Mouse (Mus musculus) MN1 (cell line): ENCODE results near the gene Lrriq3.

Experiments used
- DNase-seq: peaks from one replicate; pipeline ENCODE4 v3.0.0-alpha.2; 2016; ENCODE audit warnings: low spot score

The Lrriq3 gene

DNA sequence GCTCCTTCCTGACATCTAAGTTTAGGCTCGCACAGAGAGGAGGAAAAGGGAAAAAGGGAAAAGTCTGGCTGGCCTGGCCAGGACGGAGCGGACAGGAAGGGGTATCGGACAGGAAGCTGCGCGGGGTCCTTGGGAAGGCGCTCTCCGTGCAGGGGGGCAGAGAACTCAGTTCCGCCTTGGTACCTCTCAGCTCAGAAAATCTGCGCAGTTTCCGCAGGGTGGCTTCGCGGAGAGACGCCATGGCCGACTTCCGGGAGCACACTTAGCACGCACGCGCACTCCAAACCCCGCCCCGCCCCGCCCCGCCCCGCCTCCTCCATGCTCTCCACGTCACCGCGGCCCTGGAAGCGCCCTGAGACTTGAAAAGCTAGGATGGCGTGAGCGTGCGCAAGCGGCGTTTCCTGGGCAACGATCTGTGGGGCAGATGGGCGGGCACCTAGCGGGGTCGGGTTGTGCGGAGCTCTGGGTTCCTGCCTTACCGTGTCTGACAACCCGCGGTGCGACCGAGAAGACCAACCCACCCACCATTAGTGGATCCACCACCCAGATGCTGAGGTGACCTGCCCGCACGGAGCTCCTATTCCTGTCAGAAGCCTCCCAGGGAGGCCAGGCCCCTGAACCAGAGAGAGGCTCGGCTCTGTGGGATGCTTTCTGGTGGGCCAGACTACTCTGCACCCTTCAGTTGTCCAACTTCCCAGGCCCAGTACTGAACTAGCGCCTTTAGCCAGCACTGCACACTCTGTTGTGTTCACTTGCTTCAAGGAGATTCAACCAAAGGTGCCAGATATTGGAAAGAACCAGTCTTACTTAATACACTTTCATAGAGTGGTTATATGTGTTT is at the start of gene Lrriq3, which contains the start of gene Fpgt:
Lrriq3 (plus strand) TSS at position 319 of the 841 bp plus-strand sequence.
Fpgt (minus strand) TSS at position 288 of the 841 bp plus-strand sequence.
- peak; percentile 94 for DNase-seq

GRCm38 (mm10) chr3:155052021-155052420 is 41.2 kb upstream of the Lrriq3 start:
- DNase-seq: no peak

DNA sequence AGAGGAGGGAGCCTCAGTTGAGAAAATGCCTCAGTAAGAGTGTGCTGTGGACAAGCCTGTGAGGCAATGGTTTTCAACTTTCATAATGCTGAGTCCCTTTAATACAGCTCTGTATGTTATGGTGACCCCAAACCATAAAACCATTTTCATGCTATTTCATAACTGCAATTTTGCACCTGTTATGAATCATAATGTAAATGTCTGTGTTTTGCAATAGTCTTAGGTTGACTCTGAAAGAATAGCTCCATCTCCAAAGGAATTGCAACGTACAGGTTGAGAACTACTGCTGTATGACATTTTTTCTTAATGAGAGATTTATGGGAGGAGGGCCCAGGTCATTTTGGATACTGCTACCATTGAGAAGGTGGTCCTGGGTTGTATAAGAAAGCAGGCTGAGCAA is 40.0 kb upstream of the Lrriq3 start:
- DNase-seq: no peak

DNA sequence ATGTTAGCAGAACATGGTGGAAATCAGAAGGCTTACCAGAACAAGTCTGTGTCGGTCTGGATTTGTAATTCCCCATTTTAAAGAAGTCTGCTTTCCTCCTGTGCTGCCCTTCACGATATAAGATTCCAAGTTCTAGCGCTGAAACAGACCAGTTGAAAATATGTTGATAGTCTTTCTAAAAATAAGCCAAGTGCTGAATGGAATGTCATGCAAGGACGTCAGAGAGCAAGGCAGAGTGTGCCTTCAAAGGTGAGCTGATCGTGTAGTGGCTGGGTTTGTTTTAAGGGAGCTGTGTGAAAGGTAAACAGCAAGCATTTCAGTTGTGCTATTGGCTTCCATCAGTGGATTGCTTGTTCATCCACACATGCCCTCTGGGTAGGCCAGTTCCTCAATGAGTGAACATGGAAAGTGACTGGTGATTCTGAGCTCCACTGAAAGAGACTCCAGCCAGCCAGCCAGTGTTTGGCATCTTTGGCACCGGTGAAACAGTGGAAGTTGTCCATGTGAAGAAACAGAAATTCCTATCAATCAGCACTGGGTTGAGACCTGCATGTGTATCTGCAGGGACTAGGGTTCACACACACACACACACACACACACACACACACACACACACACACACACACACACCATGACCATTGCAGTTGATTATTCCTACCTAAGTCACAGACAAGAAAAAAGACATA is 37.9 kb upstream of the Lrriq3 start, which contains the start of gene Tnni3k:
Tnni3k (minus strand) TSS at position 177 of the 686 bp plus-strand sequence.
- DNase-seq: no peak

DNA sequence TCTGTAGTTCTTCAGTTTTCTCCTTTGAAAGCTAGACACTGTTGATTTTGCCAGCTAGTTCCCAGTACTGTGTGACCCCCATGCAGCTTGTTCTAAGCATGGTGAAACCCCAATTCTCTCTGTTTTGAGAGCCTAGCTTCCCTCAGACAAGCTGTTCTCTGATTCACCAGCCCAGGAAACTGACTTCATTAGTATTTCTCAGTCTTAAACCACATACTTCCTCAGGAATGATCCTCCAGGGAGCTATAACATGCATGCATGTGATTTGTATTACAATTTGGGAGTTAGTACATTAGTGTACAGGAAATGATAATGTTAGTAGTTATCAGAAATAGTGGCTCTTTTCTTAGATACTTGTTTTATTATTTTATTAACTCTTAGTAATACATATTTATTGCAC is 36.6 kb upstream of the Lrriq3 start:
- no peak for DNase-seq

- DNase-seq: no peak
Measured at GRCm38 (mm10) chr3:155057566-155057965, 35.7 kb upstream of the Lrriq3 start.

DNA sequence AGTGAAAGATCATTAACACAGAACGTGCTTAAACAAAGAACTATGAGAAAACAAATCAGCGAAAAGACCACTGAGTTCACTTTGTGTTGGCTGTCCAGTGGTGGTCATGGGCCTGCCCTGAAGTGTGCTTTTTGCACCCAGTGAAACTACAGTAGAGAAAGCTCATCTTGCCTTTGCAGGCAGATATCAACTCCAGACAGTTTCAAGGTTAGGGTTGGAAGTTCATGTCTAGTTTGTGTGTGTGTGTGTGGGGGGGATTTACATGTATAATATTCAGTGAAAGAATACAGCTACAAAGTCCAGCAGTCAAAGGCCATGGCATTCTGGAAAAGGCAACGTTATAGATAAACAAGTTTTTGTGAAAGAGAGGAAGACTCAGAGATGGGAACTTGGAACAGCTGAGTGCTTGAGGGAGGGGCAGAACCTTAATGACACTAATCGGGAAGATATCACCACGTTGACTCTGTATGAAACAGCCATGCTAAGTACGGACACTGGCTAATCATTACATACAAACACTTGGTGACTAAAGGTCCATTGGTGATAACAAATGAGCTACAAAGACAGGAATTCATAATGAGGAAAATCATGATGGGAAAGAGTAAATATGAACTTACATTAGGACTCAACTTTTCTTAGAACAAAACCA is 34.3 kb upstream of the Lrriq3 start:
- DNase-seq: no peak

DNA sequence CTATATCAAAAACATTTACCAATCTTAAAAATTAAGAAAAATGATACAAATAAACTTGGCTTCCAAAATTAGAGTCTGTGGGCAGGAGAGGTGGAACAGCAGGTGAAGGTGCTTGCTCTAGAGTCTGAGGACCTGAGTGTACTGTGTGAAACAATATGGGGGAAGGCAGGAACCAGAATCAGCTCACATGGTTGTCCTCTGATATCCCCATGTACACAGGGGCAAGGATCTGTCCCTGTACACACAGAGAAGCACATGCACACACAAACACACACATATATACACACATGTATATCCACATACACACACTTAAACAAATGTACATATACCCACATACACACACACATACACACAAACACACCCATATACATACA is 33.8 kb upstream of the Lrriq3 start:
- DNase-seq: no peak

- DNase-seq: no peak
Measured at GRCm38 (mm10) chr3:155077908-155078307, 15.3 kb upstream of the Lrriq3 start.

GRCm38 (mm10) chr3:155092081-155092480 is 1.2 kb upstream of the Lrriq3 start:
- DNase-seq: peak; percentile 11

DNA sequence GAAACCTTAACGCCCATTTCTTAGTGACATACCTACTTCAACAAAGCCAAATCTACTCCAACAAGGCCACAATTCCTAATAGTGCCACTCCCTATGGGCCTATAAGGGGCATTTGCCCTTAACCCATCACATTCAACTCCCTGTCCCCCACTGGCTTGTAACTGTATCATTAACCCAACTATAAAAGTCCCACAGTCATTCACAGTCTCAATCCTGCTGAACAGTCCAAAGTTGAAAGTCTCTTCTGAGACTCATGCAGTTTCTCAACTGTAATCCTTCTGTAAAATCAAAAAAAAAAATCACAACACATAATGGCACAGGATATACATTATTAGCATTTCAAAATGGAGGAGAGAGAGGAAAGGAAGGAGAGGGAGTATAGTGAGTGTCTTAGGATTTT is 6.0 kb downstream of the Lrriq3 start:
- no peak for DNase-seq

DNA sequence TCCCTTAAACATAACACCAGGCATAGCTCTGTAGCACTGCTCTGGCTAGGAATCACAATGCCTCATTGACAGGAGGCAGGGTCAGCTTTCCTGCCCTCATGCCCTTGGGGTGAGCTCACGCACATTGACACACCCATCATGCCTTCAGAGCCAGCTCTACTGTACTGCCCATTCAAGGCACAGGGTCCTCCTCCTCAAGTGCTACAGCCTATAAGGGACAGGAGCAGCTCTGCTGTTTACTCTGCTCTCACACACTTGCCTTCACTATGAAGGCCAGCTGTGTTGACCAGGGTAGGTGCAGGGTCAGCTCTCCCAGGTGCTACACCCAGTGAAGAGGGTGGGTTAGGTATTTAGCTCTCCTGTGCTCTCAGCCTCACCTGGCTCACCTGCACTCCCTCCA is 12.7 kb downstream of the Lrriq3 start:
- no peak for DNase-seq

- DNase-seq: no peak
Measured at GRCm38 (mm10) chr3:155137737-155138136, 44.5 kb downstream of the Lrriq3 start.

GRCm38 (mm10) chr3:155141047-155141446 is 47.8 kb downstream of the Lrriq3 start:
- no peak for DNase-seq

DNA sequence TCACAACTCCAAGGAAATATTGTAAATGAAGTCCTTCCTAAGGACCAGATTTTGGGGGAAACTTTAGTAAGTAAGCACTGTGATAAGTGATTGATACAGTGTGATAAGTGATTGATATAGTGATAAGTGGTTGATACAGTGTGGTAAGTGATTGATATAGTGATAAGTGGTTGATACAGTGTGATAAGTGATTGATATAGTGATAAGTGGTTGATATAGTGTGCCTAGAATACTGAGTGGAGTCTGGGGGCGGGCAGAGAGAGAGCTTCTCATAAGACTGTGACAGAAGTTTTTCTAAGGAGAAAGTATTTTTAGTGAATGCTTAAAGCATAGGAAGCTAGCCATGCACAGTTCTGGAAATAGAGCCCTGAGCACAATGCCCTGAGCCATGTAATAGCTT is 51.1 kb downstream of the Lrriq3 start:
- no peak for DNase-seq

DNA sequence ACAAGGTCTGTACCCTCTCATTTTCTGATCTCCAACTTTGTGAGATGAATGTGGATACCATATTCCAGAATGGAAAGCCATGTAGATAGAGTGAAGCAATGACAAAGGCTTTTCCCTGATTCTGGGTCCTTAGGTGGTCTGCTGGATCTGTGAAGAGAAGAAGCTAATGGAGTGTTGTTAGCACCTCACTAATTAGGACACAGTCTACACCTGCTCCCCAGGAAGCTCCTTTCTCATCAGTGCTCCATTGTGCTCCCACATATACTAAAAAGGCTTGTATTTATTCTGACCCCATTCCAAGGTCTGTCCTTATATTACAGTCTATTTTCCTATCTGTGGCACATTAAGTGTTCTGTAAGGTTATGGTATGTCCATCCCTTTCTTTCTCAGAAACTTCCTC is 68.6 kb downstream of the Lrriq3 start:
- DNase-seq: no peak

DNA sequence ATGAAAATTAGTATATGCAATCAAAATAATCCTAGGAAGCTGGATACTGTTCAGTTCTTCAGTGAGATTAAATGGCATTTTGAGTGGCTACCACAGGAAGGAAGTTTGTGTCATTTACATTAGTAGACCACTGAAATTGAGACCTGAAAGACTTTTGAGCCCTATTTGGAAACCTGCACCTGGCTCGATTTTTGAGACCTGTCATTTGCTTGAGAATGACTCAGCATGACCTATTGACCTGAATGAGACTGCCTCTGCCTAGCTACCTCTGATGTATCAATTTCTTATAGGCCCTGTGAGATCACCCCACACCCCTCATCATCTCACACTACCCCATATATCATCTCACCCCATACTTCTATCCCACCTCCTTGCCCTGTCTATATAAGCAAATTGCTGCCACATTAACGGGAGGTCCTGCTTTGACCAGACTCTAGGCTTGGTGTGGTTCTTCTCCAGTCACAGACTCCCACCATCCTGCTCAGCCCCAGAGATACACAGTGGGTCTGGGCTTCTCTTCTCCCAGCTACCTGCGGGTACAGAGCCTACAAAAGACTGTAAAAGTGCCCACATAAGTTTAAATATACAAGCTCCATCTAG is 87.2 kb downstream of the Lrriq3 start:
- DNase-seq: no peak

GRCm38 (mm10) chr3:155186456-155186855 is 93.2 kb downstream of the Lrriq3 start:
- DNase-seq: no peak

DNA sequence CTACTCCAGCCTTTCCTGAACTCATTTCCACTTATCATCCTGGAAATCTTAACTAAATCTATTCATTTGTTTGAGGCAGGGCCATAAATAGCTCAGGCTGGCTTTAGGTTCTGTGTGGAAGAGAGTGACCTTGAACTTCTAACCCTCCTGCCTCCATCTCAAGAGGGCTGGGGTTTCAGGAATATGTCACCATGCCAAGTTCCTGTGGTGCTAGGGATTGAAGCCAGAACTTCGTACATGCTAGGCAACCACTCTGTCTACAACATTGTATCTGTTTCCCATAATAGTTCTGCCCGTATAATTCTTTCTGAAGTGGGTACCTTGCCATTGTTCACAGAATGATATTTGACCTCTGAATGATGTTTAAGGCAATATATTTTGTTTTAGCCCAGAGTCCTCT is 95.6 kb downstream of the Lrriq3 start:
- DNase-seq: no peak

- no peak for DNase-seq
Measured at GRCm38 (mm10) chr3:155234919-155235318, 141.7 kb downstream of the Lrriq3 start.

DNA sequence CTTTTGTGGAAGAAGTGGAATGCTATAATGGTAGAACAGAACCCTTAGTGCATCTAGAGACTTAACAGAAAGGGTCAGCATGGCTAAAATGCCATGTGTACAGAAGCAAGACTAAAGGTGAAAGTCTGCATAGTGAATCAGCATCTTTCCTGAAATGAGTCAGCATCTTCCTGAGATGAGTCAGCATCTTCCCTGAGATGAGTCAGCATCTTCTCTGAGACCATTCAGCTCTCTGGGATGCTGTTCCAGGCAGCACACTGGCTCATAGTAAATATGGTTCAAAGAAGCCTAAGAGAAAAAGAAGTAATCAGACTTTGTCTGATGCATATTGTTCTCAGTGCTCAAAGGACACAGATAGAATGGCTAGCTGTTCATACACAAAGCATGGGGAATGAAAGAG is 142.3 kb downstream of the Lrriq3 start:
- no peak for DNase-seq
